Mouse (Mus musculus): ENCODE measurements around the gene Itpr1.
A peak's percentile ranks its signal among the peaks of the same experiment; 100 is the strongest.

Gene Itpr1

GRCm38 (mm10) chr6:108380209-108380608 is 167.3 kb downstream of the Itpr1 start:
- no peak for DNase-seq (ENCODE audit: low read depth, low spot score)

DNA sequence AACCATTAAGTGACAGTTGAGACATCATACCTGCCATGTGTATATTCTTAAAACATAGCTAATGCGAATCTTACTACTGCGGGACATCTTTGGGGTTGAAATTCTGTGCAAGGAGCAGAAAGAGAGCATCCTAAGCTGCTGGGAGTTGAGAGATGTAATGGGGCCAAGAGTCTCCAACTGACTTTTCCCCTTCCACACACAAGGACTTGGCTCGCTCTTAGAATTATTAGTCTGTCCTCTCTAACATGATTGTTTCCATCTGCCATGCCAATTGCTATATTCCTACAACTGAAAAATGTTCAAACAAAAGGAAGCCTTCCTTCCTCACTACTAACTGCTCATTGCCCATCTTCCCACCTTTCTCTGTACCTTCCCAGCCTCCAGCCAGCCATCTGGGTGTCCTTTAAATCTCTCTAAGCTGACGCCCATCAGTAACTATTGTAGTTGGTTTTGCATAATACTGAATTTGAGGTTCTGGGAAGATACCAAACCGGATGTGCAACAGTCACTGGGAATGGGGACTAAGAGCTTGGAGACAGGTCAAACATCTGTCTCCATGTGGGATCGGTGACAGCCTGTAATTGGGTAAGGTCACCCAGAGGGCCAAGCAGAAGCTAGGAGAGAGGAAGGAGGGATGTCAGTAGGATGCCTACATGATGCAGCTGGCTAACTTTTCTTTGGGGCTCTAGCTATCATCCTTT is 177.9 kb downstream of the Itpr1 start:
- DNase-seq (ENCODE audit: low read depth, low spot score) = peak; percentile 53

GRCm38 (mm10) chr6:108393131-108393530 is 180.2 kb downstream of the Itpr1 start:
- no peak for DNase-seq (ENCODE audit: low read depth, low spot score)

DNA sequence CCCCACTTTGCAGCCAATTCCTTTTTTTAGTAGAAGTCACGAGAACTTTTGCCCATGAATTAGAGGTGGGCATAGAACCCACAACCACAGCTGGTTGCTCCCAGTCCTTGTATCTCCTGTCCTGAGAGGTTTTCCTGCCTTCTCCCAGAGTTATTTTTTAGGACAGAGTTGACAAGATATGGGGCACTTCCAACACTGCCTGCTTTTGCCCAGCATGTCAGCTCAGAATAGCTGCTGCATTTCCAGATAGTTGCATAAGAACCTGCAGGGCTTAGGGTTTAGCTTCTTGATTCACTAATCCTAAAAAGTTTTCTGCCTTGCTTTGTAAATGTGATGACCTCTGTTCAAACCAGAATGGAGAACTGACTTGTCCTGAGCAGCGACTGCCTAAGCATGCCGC is 185.1 kb downstream of the Itpr1 start:
- DNase-seq (ENCODE audit: low read depth, low spot score) = no peak

DNA sequence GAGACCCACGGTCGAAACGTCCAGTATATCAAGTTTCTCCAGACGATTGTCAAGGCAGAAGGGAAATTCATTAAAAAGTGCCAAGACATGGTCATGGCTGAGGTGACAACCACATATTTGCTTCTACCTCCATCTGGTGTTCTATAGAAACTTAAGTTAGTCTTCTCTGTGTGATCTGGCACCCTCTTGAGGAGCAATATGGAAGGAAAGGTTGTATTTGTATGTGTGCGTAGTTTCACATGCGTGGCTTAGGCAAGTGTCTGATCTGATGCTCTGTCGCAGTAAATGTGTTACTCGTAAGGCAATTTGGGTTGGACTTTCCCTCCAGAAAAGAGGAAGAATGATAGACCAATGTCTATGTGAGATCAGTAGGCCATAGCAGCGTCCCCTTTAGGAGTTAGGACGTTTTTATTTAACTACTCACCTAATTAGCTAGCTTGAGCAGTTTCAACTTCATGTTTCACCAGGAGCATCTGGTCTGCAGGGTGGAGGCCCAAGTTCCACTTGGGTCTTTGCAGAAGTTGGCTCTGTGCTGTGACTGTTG is 188.6 kb downstream of the Itpr1 start:
- DNase-seq (ENCODE audit: low read depth, low spot score) = no peak

- DNase-seq (ENCODE audit: low read depth, low spot score) = no peak
Measured at GRCm38 (mm10) chr6:108404736-108405135, 191.8 kb downstream of the Itpr1 start.

GRCm38 (mm10) chr6:108408053-108408452 is 195.2 kb downstream of the Itpr1 start:
- DNase-seq (ENCODE audit: low read depth, low spot score) = peak; percentile 83

DNA sequence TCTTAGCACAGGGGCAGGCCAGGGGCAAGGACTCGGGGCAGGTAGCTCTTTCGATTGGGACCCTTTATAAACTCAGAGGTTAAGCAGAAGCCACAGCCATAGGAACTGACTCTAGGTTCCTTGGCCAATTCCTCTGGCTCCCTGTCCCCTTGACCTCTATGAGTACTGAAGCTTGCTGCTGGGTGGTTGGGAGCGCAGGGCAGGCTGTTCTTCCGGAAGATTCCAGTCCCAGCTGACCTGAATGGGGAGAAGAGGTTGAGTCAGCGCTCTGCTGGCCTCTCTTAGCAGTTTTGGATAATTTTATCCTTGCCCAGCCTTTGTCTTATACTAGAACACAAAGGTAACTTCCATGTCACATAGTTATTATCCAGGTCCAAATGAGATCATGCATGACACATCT is 195.8 kb downstream of the Itpr1 start:
- DNase-seq (ENCODE audit: low read depth, low spot score) = no peak

GRCm38 (mm10) chr6:108410771-108411170 is 197.9 kb downstream of the Itpr1 start:
- DNase-seq (ENCODE audit: low read depth, low spot score) = peak; percentile 70

DNA sequence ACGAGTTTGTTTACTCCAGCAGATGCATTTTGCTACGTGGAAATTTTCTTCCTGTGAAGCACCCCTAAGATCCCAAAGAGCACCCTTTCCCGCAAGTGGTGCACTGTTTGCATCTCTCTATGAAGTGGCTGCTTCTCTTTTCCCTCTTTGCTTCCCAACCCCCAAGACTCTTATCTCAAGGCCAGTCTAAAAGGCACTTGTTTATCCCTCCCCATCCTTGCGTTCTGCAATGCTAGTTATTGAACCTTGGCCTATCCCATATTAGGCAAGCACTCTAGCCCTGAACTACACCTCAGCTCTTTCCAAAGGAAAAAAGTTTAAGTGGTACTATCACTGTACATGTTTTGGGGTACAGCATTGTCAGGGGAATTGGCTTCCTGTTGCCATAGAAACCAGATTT is 198.3 kb downstream of the Itpr1 start:
- no peak for DNase-seq (ENCODE audit: low read depth, low spot score)

GRCm38 (mm10) chr6:108413006-108413405 is 200.1 kb downstream of the Itpr1 start:
- DNase-seq (ENCODE audit: low read depth, low spot score) = no peak

GRCm38 (mm10) chr6:108413593-108413992 is 200.7 kb downstream of the Itpr1 start:
- DNase-seq (ENCODE audit: low read depth, low spot score) = no peak

DNA sequence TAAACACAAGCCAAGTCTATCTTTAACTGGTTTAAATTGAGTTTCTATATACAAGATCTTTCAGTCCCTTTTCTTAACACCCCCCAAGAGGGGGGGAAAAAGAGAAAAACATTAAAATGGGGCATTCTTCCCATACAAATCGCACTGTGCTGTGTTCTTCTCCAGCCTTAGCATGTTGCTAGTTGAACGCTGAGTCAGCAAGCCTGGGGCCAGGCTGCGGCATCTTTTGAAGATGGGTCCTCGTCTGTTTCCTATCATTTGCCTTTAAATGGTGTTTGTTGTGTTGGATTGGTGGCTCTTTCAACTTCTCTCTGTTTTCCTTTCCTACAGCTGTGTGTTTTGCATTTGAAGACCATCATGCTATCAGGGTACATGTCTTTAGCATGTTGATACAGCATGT is 203.0 kb downstream of the Itpr1 start:
- DNase-seq (ENCODE audit: low read depth, low spot score) = no peak

DNA sequence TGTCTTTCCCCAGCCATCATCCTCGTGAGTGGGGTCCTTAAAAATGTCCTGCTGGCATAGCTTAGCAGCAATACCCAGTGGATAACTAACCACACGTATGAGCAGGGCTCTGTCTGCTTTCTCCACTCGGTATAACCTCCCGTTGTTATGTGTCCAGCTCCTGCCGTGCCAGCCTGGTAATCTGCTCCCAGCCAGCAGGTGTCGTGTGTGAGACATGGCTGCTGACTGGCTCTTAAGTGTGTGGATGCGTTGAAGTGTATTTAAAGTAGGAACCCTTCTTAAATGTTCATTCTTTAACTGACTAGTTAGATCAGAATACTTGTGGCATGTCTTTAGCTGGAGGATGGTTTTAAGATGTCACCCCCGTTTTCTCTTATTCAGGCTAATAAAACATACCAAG is 204.6 kb downstream of the Itpr1 start:
- peak; percentile 71 for DNase-seq (ENCODE audit: low read depth, low spot score)

- DNase-seq (ENCODE audit: low read depth, low spot score) = no peak
Measured at GRCm38 (mm10) chr6:108418218-108418617, 205.3 kb downstream of the Itpr1 start.

DNA sequence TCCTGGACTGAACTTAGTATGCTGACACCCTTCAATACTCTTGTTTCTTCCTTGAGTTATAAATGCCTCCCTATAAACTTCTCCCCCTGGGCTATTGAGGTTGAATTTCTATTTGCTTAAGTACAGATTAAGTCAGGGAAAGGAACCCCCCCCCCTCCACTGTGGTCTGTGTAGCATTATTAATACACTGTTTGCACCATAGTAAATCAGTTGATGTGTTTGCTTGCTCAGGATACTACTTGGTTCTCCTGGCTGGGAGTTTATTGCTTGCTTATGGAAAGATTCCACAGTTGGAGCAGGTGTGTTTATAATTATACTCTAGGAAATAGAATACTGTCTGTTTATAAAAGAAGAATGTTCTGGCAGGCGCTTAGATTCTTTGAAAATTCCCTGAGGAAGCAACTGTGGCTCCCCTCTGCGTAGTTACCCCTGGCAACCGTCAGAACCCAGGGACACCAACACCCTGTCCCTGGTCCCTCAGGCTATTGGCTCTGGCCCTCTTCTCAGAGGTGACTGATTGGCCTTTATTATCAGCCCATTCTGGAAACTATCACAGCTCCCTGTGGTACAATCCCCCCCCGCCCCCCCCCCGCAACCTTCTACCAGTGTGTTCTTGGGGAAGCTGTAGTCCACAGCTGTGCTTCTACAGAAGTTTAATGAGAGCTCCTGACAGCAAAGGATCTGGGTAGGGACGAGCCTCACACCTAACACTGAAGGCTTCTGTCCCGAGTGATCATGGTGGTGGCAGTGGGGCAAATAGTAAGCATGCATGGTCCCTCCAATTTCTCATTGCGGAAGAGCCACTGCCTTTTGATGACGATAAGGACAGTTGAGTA is 212.1 kb downstream of the Itpr1 start:
- DNase-seq (ENCODE audit: low read depth, low spot score) = no peak

- DNase-seq (ENCODE audit: low read depth, low spot score) = peak; percentile 69
Measured at GRCm38 (mm10) chr6:108426789-108427188, 213.9 kb downstream of the Itpr1 start.

DNA sequence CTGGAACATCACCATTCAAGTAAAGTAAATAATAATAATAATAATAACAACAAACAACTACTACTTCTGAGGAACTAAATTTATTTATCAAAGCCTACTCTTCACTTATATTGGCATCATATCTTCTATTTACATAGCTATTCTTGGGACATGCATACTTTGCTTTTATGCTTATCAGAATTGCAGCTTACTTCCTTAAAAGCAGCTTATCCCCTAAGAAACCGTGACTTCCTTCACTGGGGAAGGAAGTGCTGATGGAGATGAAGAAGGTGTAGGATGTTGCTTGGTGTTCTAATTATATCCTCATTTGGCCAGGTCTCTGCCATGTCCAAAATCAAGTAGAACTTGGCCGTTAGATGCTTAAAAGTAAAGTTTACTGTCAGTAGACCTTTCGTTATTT is 215.5 kb downstream of the Itpr1 start:
- DNase-seq (ENCODE audit: low read depth, low spot score) = no peak

GRCm38 (mm10) chr6:108429950-108430349 is 217.1 kb downstream of the Itpr1 start:
- no peak for DNase-seq (ENCODE audit: low read depth, low spot score)

DNA sequence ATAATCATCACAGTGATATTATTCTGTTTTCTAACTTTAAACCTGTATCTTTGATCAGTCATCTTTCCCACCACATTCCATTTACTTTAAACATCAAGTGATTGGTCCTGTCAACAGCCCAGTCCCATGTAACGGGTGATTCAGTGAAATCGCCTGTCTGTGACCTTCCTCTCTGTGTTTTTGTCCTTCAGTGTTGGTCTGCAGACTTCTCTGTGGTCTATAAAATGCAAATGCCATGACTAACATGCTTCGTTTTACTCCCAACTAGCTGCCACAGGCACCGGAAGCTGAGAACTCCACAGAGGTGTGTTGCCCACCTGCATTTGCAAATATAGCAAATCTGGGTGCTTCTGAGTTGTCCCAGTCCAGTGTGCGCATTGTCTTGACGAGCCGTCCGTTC is 218.3 kb downstream of the Itpr1 start:
- no peak for DNase-seq (ENCODE audit: low read depth, low spot score)

DNA sequence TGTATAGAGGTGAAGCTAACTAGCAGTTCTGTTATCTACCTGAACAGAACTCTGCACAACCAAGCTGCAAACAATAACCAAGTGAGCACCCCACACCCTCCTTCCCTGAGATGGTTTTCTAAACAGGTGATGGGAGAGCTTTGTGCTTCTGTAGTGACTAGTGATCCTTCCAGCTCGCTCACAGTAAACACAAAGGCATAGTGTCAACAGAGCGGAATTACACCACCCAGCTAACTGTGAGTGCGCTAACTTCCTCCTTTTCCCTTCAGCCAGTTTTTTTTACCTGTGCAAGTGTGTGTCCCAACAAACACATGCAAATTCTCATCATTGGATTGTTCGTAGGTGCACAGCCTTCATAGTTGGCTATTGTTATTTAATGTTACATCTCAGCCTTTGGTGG is 219.9 kb downstream of the Itpr1 start:
- DNase-seq (ENCODE audit: low read depth, low spot score) = no peak

- no peak for DNase-seq (ENCODE audit: low read depth, low spot score)
Measured at GRCm38 (mm10) chr6:108434816-108435215, 221.9 kb downstream of the Itpr1 start.

GRCm38 (mm10) chr6:108435467-108435866 is 222.6 kb downstream of the Itpr1 start:
- no peak for DNase-seq (ENCODE audit: low read depth, low spot score)
